Mouse (Mus musculus): ENCODE data around the gene Nsf.

GRCm38 (mm10) chr11:103816719-103817118, 137.1 kb downstream of the Nsf start:
- TF ChIP-seq POLR2A (IDR thresholded peaks at IDR 0.05; ENCODE audit: insufficient read depth, low read depth, low read length) (no peak), CTCF (IDR thresholded peaks at IDR 0.05) (no peak)
